Mouse (Mus musculus) stomach, postnatal 0 days (tissue): ENCODE results near the gene Cdk8.

Experiments
- CTCF ChIP-seq: IDR thresholded peaks from 2 replicates; pipeline ENCODE4 v1.5.1; 2016; ENCODE audit warnings: antibody characterized with exemption, low read depth, mild to moderate bottlenecking, moderate library complexity
- EP300 ChIP-seq: optimal IDR thresholded peaks from 2 replicates; pipeline ENCODE3; 2016; ENCODE audit warnings: antibody characterized with exemption

DNA sequence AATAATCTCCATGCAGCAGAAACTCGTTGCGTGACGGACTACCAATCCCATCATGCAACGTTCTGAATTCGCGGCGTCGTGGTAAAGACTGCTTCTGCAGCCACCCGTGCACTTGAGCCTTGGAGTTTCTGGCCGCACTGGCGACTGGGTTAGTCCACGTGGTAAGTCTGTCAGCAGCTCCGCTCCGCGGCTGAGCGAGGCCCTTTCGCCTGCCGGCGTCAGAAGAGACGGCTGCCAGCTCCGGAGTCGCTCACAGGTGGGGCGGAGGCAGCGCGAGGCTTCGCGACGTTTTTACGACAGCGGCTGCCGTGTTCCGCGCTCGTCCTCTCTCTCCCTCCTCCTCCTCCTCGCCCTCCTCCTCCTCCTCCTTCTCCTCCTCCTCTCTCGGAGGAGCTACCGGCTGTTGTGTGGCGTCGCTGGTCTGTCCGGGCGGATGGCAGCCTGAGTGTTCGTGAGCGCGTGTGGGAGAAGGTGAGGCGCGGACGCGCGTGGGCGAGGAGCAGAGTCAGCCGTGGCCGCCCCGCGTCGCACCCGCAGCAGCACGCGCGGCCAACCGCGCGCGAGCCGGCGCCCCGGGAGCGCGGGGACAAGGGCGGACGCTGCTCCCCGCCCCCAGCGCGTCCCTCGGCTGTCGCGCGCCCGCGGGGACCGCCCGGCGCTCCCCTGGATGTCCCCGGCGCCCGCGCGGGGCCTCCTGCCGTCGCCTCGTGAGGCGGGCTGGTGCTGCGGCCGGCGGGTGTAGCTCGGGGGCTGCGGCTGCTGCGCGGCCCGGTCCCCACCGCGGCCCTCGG lies at the start of gene Cdk8:
- peak; percentile 29; the same call in 1 of the 2 replicates for TF ChIP-seq CTCF
- no peak for TF ChIP-seq EP300
